Mouse (Mus musculus) adrenal gland, postnatal 0 days (tissue): Measurements from ENCODE around the gene Irs2. TPM values are rescaled to one million over a fixed set of nuclear protein-coding genes. Genes with fewer than 3 reads are reported as not detected.

ENCODE experiments used
- polyA plus RNA-seq: library from polyadenylated mRNA; unstranded; fragments of >200 nt; fragmentation: Nextera tagmentation; extraction: Ambion mirVana; gene quantifications from 2 replicates; pipeline ENCODE4 v1.2.1, GENCODE M21; 2015

Irs2 gene
- polyA plus RNA-seq, result 5.7 and 8.3 TPM in 2 replicates

DNA sequence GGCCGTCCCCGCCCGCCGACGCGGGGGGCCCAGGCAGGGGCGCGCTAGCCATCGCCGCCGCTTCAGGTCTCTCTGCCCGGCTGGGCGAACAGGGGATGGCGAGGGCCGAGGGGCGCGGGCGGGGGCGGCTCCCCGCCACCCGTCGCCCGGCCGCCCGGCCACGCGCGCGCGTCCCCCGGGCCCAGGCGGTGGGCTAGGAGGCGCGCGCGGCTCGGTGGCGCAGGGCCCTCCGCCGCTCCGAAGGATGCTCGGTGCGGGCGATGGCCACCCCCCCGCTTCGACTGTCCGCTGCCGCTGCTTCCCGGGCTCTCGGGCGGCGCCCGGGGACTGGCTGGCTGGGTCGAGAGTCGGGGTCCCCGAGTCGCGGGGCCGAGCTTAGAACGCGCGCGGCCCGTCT is at the start of gene Irs2:
Gene Irs2 (minus strand): TSS at position 80 of the 397 bp plus-strand sequence.

